Mouse (Mus musculus) kidney, adult 18-20 months (tissue): Measurements from ENCODE around the gene Gm10974.

Experiments used
- DNase-seq: peaks from one replicate; pipeline ENCODE4 v3.0.0; 2021

Gm10974 gene

DNA sequence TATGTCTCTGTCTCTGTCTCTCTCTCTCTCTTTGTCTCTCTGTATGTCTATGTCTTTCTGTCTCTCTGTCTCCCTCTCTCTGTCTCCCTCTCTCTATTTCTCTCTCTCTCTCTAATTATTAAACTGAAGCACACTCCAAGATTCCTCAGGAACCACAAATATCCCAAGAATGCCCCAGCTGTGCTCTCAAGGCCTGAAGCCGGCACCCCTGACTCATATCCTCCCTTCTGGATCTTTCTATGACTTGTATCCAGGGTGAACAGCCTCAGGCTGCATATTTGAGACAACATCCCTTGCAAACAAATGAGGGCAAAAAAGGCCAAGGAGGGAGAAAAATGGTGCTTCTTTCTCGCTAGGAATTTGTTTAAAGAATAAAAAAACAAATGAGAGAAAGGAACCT is at the start of gene Gm10974:
Gm10974 (plus strand) TSS at position 2 of the 400 bp plus-strand sequence.
- DNase-seq: no peak

- no peak for DNase-seq
Observed at GRCm38 (mm10) chr7:66318147-66318546, 47.6 kb upstream of the Gm10974 start.

- DNase-seq: peak; percentile 52
Observed at GRCm38 (mm10) chr7:66320996-66321395, 44.7 kb upstream of the Gm10974 start.

- no peak for DNase-seq
Observed at GRCm38 (mm10) chr7:66323252-66324015, 42.3 kb upstream of the Gm10974 start.

DNA sequence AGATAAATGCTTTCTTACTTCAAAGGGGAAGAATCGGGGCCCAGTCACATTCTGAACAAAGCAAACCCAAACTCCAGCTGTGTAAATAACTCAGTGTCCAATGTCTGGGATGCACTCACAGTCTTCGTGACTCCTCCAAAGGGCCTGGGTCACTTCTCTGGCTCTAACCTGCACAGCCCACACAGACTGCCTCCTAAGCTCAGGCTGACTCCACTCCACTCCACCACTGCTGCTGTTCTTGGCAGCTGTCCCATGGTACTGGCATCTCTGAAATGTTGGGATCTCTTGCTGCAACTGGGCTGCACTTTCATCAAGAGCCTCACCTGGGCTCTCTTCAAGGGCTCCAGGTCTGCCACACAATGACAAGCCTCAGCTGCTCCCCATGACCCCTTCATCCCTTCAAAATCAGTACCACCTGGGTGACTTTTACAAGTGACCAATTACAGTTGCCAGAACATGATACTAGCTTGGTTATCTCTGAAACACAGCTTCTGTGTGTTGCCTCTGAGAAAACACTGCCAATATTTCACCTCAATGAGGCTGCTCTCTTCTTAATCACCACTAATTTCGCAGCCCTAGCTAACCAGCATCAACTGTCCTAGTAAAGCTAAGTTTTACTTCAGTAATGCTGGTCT is 40.2 kb upstream of the Gm10974 start:
- DNase-seq: no peak

DNA sequence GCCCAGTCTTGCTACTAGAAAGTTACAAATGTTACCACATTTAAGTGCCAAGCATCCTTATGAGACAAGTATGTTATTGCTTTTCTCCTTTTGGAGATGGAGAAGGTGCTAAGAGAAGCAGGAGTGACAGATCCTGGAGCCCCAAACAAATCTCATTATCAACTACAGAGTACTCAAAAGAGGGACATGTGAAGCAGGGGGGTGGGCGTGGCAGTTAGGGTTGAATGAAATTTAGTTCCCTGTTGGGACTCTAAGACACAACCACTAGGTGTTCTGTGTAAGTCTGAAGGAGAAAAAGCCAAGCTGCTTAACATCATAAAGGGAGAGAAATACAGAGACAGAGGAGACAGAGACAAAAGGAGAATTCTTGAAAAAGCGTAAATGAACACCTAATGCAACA is 38.2 kb upstream of the Gm10974 start:
- DNase-seq: no peak

DNA sequence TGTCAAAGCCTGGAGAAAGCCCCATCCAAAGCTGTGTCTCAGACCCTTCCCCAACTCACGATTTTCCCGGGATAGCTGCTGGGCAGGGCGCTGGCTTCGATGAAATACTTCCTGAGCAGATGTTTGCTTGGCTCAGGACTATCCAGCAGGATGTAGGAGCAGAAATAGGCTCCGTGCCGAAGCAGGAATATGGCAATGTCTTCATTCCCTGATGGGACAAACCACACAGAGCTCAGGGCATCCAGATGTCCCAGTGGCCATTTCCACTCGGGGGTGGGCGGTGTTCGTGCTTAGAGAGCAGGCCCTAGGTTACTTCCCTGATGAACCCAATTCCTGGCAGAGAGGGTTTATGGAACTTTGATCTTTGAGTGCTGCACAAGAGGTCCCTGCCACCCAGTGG is 35.1 kb upstream of the Gm10974 start:
- DNase-seq: no peak

DNA sequence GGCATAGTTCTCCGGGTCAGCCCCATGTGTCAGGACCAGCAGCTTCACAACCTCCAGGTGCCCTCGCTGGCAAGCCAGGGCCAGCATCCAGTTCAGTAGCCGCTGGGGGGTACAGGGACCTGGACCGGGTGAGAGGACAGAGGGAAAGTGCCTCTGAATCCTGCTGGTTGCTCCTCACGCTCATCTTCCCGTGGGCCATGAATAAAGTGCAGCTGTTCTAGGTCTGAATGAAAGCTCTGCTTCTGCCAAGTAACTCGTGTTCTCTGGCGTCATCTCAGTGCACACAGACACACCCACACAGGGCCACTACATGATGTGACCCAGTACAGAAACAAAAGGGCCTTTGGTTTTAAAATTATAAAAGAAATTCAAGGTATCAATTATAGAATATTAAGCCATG is 33.4 kb upstream of the Gm10974 start:
- DNase-seq: no peak

GRCm38 (mm10) chr7:66333906-66334500 is 31.7 kb upstream of the Gm10974 start:
- DNase-seq: no peak

DNA sequence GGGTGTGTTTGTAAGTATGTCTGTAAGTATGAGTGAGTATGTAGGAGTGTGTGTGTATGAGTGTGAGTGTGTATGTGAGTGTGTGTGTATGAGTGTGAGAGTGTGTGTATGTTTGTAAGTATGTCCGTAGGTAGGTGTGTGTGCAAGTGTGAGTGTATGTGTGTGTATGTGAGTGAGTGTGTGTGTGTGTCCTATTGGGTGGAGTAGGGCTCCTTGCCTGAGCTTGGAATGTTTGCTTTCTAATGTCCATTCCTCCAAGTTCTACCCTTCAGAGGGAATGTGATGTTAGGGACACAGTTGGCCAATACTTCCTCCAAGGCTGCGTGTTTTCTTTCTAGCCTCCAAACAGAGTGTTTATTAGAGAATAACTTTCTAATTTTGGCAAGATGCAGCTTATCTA is 28.8 kb upstream of the Gm10974 start:
- no peak for DNase-seq

- DNase-seq: no peak
Observed at GRCm38 (mm10) chr7:66339625-66340024, 26.1 kb upstream of the Gm10974 start.

GRCm38 (mm10) chr7:66340044-66340443 is 25.7 kb upstream of the Gm10974 start:
- no peak for DNase-seq

DNA sequence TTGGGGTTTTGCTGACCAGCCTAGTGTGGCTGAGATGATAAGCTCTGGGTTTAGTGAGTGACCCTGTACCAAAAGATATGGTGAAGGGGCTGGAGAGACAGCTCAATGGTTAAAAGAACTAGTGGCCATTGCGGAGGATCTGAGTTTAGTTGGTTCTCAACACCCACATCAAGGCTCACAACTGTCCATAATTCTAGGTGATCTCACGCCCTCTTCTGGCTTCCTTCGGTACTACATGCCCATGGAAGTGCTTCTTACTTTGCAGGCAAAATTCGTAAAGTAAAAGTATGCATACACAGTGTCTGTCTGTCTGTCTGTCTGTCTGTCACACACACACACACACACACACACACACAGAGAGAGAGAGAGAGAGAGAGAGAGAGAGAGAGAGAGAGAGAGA is 23.4 kb upstream of the Gm10974 start:
- DNase-seq: peak; percentile 73

DNA sequence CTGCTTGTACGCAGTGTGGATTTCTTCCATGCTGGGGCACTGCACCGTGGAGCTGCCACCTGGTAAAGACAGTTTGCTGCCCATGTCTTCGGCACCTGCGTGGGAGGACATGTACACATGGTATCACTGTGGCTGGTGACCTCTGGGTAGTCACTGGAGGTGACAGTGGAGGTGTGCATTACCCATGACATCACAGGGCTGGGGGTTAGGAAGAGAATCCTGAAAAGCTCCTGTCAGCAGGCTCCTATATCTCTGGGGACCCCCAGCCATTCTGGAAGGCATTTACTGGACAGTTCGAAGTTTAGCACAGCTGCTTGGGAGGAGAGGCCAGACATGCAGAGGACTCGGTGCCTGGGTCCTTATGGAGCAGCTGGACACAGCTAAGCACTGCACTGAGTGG is 22.9 kb upstream of the Gm10974 start:
- DNase-seq: no peak

DNA sequence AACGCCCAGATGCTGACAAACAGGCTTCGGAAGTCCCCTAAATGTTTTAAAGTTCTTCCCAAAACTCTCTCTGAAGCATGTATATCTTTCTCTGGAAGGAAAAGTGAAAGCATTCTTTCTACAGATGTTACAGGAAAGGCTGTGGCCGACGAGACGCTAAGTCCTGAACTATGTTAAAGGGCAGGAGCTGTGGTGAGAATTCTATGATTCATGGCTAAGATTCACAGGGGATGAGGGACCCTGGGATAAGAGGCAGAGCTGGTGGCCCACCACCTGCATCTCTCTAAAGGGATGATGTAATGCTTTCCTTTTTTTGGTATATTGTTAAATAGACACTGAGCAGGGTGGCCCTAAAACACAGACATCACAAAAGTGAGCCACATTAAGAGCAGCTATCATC is 22.4 kb upstream of the Gm10974 start:
- no peak for DNase-seq

DNA sequence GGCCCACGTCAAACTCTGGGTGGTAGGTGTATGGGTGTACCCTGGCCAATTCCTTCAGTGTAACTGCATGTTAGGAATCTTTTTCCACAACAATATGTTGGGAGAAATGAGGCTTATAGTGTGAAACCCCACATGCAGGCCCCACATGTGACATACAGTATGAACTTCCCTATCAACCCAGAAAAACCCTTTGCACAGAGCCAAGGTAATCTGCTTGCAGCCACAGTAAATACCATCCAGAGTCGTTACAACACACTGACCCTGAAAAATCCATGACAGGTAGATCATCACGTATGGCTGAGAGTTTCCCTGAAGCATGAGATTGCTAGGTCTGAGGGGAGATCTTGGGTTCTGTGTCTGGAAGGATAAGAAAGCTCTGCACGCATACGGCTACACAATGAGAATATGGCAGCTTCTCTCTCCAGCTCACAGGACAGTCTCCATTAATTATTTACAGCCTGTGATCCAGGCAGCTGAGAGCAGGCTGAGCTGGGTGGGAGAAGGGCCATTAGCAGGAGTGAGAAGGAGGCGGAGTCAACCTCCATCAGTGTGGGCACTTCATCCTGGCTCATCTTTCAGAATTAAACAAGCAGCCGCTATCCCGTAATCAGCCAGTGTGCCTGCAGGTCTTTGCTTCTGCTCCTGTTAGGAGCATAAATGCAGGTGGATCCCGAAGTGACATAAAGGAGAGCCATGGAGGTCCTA is 18.6 kb upstream of the Gm10974 start:
- no peak for DNase-seq

DNA sequence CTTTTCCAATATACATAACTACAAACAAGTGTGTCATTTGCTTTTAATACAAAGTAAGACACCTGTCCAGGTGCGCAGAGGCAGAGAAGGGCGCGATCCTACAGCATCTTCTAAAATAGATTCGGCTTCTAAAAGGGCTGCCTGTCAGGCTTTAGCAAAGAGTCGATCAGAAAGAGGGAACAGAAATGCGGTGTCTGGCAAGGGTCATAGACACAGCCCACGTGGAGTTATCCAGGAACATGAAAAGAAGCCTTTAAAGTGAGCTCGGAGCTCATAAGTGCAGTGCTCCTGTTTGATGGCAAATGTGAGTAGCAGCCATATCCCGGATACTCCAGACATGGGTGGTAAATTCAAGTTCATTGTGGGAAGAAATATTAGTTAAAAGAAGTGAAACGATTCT is 17.1 kb upstream of the Gm10974 start:
- no peak for DNase-seq

GRCm38 (mm10) chr7:66349670-66350069 is 16.0 kb upstream of the Gm10974 start:
- DNase-seq: no peak

GRCm38 (mm10) chr7:66351074-66351473 is 14.6 kb upstream of the Gm10974 start:
- no peak for DNase-seq

- no peak for DNase-seq
Observed at GRCm38 (mm10) chr7:66354911-66355310, 10.8 kb upstream of the Gm10974 start.

- no peak for DNase-seq
Observed at GRCm38 (mm10) chr7:66355791-66356522, 9.7 kb upstream of the Gm10974 start.

- DNase-seq: no peak
Observed at GRCm38 (mm10) chr7:66358461-66358860, 7.2 kb upstream of the Gm10974 start.

DNA sequence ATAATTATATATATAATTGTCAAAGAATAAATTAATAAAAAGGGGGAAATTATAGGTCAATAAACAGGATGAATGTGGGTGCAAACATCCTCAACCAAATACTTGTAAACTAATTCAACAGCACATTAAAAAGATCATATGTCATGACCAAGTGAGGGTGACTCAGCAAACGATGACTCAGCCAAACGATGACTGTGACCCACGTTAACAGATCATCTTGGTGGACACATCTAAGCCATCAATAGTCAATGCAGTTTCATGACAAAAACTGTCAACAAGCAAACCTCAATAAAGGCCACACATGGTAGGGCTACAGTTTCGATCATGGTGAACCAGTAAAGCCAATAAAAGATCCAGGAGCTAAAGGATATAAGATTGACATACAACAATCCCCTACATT is 6.7 kb upstream of the Gm10974 start:
- DNase-seq: no peak
